Mouse (Mus musculus): Measurements from ENCODE around the gene Gcgr. TPM values are rescaled to one million over a fixed set of nuclear protein-coding genes. Genes with fewer than 3 reads are reported as not detected.

Gcgr gene
- polyA plus RNA-seq, 2 experiments, result 4.9 to 11.2 TPM

DNA sequence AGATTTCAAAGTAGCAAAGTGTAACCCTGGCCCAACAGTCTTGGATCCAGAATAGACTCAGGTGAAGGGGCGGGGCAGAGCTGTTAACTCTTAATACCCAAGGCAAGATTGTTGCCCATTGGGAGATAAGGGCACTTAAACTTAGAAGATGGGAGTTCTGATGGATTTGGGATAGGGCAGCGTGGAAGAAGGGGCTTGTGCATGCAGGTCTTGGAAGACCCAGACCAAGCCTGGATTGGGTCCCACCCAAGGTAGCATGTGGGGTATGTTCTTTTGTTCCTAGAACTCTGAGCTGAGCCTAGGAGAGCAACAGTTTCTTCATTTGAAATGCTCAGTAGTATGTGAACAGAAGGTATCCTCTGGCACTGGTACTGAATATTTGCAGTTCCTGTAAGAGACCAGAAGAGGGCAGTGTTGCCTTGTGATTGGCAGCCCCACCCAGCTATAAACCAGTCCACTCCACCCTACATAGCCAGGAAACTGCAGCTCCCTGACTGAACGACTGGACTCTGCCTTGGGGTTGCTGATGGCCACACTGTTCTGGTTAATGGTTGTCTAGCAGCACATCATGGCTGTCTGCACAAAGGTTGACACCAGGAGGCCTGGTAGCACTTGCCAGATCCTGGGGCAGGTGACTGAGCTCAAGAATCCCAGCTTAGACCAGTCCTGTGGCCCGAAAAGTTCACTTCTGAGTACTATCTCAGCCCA lies 41.3 kb upstream of the Gcgr start:
- Histone ChIP-seq H3K4me2 (replicated peaks; ENCODE audit: low read depth, low read length, severe bottlenecking) (no peak overlapping the region), H3K27ac (replicated peaks; ENCODE audit: low read depth, low read length) (no peak overlapping the region), H3K36me3 (ENCODE audit: control insufficient read depth, insufficient read depth, low read length) (peaks cover 43% of the 10 kb centered on the region), H3K9me3 (ENCODE audit: control insufficient read depth, low read length) (no peaks in the 10 kb centered on the region), H3K27me3 (ENCODE audit: control insufficient read depth, insufficient read depth, low read length) (no peaks in the 10 kb centered on the region), H3K4me1 (ENCODE audit: control insufficient read depth, insufficient read depth, low read length) (peaks cover 32% of the 10 kb centered on the region), H3K4me3 (replicated peaks; ENCODE audit: low read length) (no peak overlapping the region), H3K9ac (ENCODE audit: low read depth, low read length, severe bottlenecking) (no peak overlapping the region)
- DNase-seq (ENCODE audit: low spot score) (peak; percentile 94), ATAC-seq (ENCODE audit: low FRiP score, low read depth) (no peak)
- 63% methylated on average over 4 of the region's 4 CpGs for WGBS
- TF ChIP-seq POLR2A (IDR thresholded peaks at IDR 0.05; ENCODE audit: borderline replicate concordance, extremely low read depth, insufficient read depth, insufficient read length), result no peak

DNA sequence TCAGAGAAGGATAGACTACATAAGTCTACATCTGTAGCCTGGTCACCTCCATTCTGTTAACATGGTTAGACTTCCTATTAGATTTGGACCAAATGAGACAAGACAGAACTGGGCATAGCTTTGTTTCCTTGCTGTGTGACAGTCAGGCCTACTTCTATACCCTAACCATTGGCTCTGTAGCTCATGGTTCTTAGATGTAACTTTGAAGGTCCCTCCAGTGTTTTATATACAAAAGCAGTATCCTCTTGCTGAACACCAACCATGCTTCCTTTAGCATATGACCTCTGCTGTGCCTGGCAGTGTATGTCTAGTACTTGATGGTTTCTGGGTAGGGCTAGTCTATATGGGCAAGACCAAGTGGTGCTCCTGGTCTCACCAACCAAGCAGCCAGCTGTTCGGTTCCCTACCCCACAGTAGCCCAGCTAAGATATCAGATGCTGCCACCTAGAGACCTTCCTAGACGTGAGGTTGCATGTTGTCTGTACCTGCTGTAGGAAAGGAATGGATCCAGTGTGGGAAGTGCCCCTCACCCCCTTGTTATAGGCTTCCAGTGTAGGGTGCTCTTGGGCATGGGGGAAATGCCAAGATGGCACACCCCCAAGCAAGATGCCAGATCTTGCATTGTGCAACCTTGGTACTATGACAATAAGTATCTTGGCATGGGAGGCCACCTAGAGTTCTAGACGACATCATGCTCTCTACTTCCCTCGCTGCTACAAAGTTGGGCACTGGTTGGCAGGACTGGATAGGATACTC lies 40.0 kb upstream of the Gcgr start:
- no peak for DNase-seq (ENCODE audit: low spot score)
- no peak overlapping the region for H3K4me3 ChIP-seq (replicated peaks; ENCODE audit: low read length)
- H3K27me3 ChIP-seq (ENCODE audit: control insufficient read depth, insufficient read depth, low read length), result no peaks in the 10 kb centered on the region
- no peaks in the 10 kb centered on the region for H3K9me3 ChIP-seq (ENCODE audit: control insufficient read depth, low read length)
- no peak overlapping the region for H3K9ac ChIP-seq (ENCODE audit: low read depth, low read length, severe bottlenecking)
- H3K27ac ChIP-seq (replicated peaks; ENCODE audit: low read depth, low read length), result no peak overlapping the region; the same call in 1 of the 2 replicates
- peaks cover 55% of the 10 kb centered on the region for H3K36me3 ChIP-seq (ENCODE audit: control insufficient read depth, insufficient read depth, low read length)
- H3K4me1 ChIP-seq (ENCODE audit: control insufficient read depth, insufficient read depth, low read length), result peaks cover 28% of the 10 kb centered on the region
- no peak for ATAC-seq (ENCODE audit: low FRiP score, low read depth)
- TF ChIP-seq POLR2A (IDR thresholded peaks at IDR 0.05; ENCODE audit: borderline replicate concordance, extremely low read depth, insufficient read depth, insufficient read length), result no peak
- 0 out of 2 replicates have a peak overlapping the region, but pooled peaks have one; percentile 93 for H3K4me2 ChIP-seq (replicated peaks; ENCODE audit: low read depth, low read length, severe bottlenecking)
- WGBS, result 42% methylated on average over 4 of the region's 4 CpGs

DNA sequence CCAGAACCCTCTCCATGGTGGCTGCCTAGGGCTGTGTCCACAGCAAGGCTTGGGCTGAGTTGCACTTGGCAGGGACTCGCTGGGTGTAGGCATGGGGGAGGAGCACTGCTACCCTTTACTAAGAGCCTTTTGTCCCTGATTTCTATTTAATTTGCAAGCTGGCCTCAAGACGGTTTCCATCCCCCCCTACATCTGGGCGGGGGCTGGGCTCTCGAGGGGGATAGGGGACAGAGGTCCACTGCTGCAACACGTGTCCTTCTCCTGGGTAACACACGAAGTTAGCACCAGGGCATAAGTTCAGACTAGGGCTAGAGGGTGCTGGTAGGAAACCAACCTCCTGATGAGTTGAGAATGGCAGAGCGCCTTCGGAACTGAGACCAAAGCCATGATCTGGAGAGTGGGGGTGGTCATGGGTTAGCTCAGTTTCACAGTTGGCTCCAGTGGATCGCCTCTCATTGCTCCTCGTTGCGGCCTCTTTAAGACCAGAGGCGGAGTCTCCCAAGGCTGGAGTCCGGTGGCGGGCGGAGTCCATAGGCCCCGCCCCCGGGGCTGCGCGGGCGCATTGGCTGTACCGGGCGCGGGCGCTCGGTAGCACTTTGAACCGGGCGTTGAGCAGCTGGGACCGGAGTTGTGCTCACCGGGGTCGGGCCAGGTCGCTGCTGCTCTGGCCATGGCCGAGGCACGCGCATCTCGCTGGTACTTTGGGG lies 39.0 kb upstream of the Gcgr start, which contains the start of gene Slc25a10:
Gene Slc25a10, plus strand, starts transcription at position 524 of the 707 bp plus-strand sequence.
- H3K27me3 ChIP-seq (ENCODE audit: control insufficient read depth, insufficient read depth, low read length), result no peaks in the 10 kb centered on the region
- ATAC-seq (ENCODE audit: low FRiP score, low read depth), result peak; percentile 89
- H3K9me3 ChIP-seq (ENCODE audit: control insufficient read depth, low read length), result no peaks in the 10 kb centered on the region
- peak within 1 kb of the TSS; percentile 93 for H3K4me2 ChIP-seq (replicated peaks; ENCODE audit: low read depth, low read length, severe bottlenecking)
- peak within 1 kb of the TSS; percentile 95 for H3K4me3 ChIP-seq (replicated peaks; ENCODE audit: low read length)
- under 1% methylated on average over 24 of the region's 35 CpGs for WGBS
- H3K27ac ChIP-seq (replicated peaks; ENCODE audit: low read depth, low read length), result peak within 1 kb of the TSS; percentile 68
- peak within 1 kb of the TSS; percentile 71 for H3K9ac ChIP-seq (ENCODE audit: low read depth, low read length, severe bottlenecking)
- H3K4me1 ChIP-seq (ENCODE audit: control insufficient read depth, insufficient read depth, low read length), result peaks cover 25% of the 10 kb centered on the region
- no peak for TF ChIP-seq POLR2A (IDR thresholded peaks at IDR 0.05; ENCODE audit: borderline replicate concordance, extremely low read depth, insufficient read depth, insufficient read length)
- H3K36me3 ChIP-seq (ENCODE audit: control insufficient read depth, insufficient read depth, low read length), result peaks cover 58% of the 10 kb centered on the region
- peak; percentile 91 for DNase-seq (ENCODE audit: low spot score)

DNA sequence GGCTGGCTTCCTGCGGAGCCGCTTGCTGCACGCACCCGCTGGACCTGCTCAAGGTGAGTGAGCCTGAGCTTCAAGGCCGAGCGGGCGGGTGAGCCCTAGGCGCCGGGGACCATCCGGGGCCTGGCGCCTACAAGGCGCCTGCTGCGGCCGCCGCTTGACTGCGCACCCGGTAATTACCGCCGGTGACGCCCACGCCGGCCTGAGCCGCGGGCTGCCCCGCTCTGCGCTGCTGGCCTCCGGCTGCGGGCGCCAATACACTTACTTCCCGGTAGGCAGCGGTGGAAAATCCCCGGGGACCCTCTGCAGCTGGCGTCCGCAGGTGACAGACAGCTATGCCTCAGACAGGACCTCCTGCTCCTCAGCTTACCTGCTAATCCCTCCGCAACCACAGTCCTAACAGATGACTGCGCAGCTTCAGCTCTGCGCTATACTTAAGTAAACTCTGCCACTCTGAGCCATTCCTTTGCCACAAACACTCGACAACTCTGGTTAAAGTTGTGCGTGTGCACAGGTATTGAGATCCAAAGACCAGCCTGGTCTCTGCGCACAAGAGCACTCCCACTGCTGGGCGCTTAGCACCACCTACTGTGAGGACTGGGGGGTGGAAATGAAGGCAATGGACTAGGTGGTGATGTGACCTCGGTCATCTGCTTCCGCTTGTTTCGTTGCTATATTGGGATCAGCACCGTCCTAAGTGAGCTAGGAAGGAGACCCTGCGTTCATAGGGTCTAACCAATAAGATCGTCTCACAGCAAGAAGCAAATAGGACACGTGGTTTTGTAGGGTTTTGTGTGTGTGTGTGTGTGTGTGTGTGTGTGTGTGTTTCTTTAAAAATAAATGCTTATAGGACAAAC lies 38.2 kb upstream of the Gcgr start:
- H3K9ac ChIP-seq (ENCODE audit: low read depth, low read length, severe bottlenecking), result peak overlapping the region; percentile 71
- H3K4me1 ChIP-seq (ENCODE audit: control insufficient read depth, insufficient read depth, low read length), result peaks cover 25% of the 10 kb centered on the region
- peak overlapping the region; percentile 68 for H3K27ac ChIP-seq (replicated peaks; ENCODE audit: low read depth, low read length)
- no peak for TF ChIP-seq POLR2A (IDR thresholded peaks at IDR 0.05; ENCODE audit: borderline replicate concordance, extremely low read depth, insufficient read depth, insufficient read length)
- WGBS, result under 1% methylated on average over 36 of the region's 48 CpGs
- peak overlapping the region; percentile 93 for H3K4me2 ChIP-seq (replicated peaks; ENCODE audit: low read depth, low read length, severe bottlenecking)
- H3K36me3 ChIP-seq (ENCODE audit: control insufficient read depth, insufficient read depth, low read length), result peaks cover 58% of the 10 kb centered on the region
- no peaks in the 10 kb centered on the region for H3K27me3 ChIP-seq (ENCODE audit: control insufficient read depth, insufficient read depth, low read length)
- H3K9me3 ChIP-seq (ENCODE audit: control insufficient read depth, low read length), result no peaks in the 10 kb centered on the region
- DNase-seq (ENCODE audit: low spot score) (peak; percentile 63), ATAC-seq (ENCODE audit: low FRiP score, low read depth) (peak; percentile 28)
- peak overlapping the region; percentile 95 for H3K4me3 ChIP-seq (replicated peaks; ENCODE audit: low read length)

All from limb, embryonic 14.5 days (tissue).